Mouse (Mus musculus): ENCODE measurements around the gene Has1. TPM values are rescaled to one million over a fixed set of nuclear protein-coding genes. Genes with fewer than 3 reads are reported as not detected.

Gene Has1
- polyA plus RNA-seq (2015; fragmentation: Nextera tagmentation; extraction: Ambion mirVana) = 1.3 and 1.6 TPM in 2 replicates

GRCm38 (mm10) chr17:17855064-17855838, at the start of gene Has1:
Has1 (minus strand) TSS chr17:17855205.
- no peak within 1 kb of the TSS for H3K4me3 ChIP-seq
- H3K27ac ChIP-seq = no peak within 1 kb of the TSS
- H3K36me3 ChIP-seq = no peaks in the 10 kb centered on the region
- H3K9ac ChIP-seq = no peak within 1 kb of the TSS
- H3K9me3 ChIP-seq = no peaks in the 10 kb centered on the region
- H3K27me3 ChIP-seq = peaks cover 3% of the 10 kb centered on the region
- peak within 1 kb of the TSS; percentile 31; the same call in 1 of the 2 replicates for H3K4me2 ChIP-seq
- ATAC-seq (ENCODE audit: insufficient number of reproducible peaks, insufficient read depth, low FRiP score, low TSS enrichment, low read depth) = 0 out of 2 replicates have a peak, but pooled peaks have one; percentile 21
- 14% methylated on average over 8 of the region's 8 CpGs for WGBS
- peaks cover 21% of the 10 kb centered on the region for H3K4me1 ChIP-seq

- WGBS = 87% methylated on average over 1 of the region's 1 CpGs
- Histone ChIP-seq H3K9me3 (no peaks in the 10 kb centered on the region), H3K27me3 (no peaks in the 10 kb centered on the region), H3K27ac (no peak overlapping the region), H3K4me3 (no peak overlapping the region), H3K4me1 (no peaks in the 10 kb centered on the region), H3K9ac (no peak overlapping the region), H3K36me3 (no peaks in the 10 kb centered on the region), H3K4me2 (no peak overlapping the region)
- no peak for ATAC-seq (ENCODE audit: insufficient number of reproducible peaks, insufficient read depth, low FRiP score, low TSS enrichment, low read depth)
Observed at GRCm38 (mm10) chr17:17900768-17901167, 45.8 kb upstream of the Has1 start.

- Histone ChIP-seq H3K4me2 (no peak overlapping the region), H3K4me3 (no peak overlapping the region), H3K9me3 (no peaks in the 10 kb centered on the region), H3K4me1 (no peaks in the 10 kb centered on the region), H3K27me3 (no peaks in the 10 kb centered on the region), H3K9ac (no peak overlapping the region), H3K36me3 (no peaks in the 10 kb centered on the region), H3K27ac (no peak overlapping the region)
- 77% methylated on average over 2 of the region's 2 CpGs for WGBS
- ATAC-seq (ENCODE audit: insufficient number of reproducible peaks, insufficient read depth, low FRiP score, low TSS enrichment, low read depth) = no peak
Observed at GRCm38 (mm10) chr17:17899268-17899667, 44.3 kb upstream of the Has1 start.

- H3K9me3 ChIP-seq = no peaks in the 10 kb centered on the region
- 4% methylated on average over 4 of the region's 4 CpGs for WGBS
- no peaks in the 10 kb centered on the region for H3K36me3 ChIP-seq
- no peak overlapping the region for H3K27ac ChIP-seq
- no peaks in the 10 kb centered on the region for H3K4me1 ChIP-seq
- no peak overlapping the region for H3K9ac ChIP-seq
- no peak overlapping the region for H3K4me2 ChIP-seq
- no peak overlapping the region for H3K4me3 ChIP-seq
- no peaks in the 10 kb centered on the region for H3K27me3 ChIP-seq
- no peak for ATAC-seq (ENCODE audit: insufficient number of reproducible peaks, insufficient read depth, low FRiP score, low TSS enrichment, low read depth)
Observed at GRCm38 (mm10) chr17:17896039-17896438, 41.0 kb upstream of the Has1 start.

GRCm38 (mm10) chr17:17889732-17890425, 34.9 kb upstream of the Has1 start:
- H3K4me3 ChIP-seq = no peak overlapping the region
- no peaks in the 10 kb centered on the region for H3K9me3 ChIP-seq
- H3K4me1 ChIP-seq = no peaks in the 10 kb centered on the region
- no peak for ATAC-seq (ENCODE audit: insufficient number of reproducible peaks, insufficient read depth, low FRiP score, low TSS enrichment, low read depth)
- no peak overlapping the region for H3K27ac ChIP-seq
- no peaks in the 10 kb centered on the region for H3K36me3 ChIP-seq
- H3K4me2 ChIP-seq = no peak overlapping the region
- WGBS = 71% methylated on average over 2 of the region's 2 CpGs
- H3K9ac ChIP-seq = no peak overlapping the region
- no peaks in the 10 kb centered on the region for H3K27me3 ChIP-seq

GRCm38 (mm10) chr17:17887774-17888248, 32.8 kb upstream of the Has1 start, which contains the start of the genes Fpr2 and Fpr3:
Fpr2 (plus strand) TSS chr17:17887824.
Fpr3 (plus strand) TSS chr17:17887852.
- Histone ChIP-seq H3K27me3 (no peaks in the 10 kb centered on the region), H3K9ac (no peak within 1 kb of the TSS), H3K36me3 (no peaks in the 10 kb centered on the region), H3K9me3 (no peaks in the 10 kb centered on the region), H3K4me1 (no peaks in the 10 kb centered on the region), H3K4me3 (no peak within 1 kb of the TSS), H3K27ac (no peak within 1 kb of the TSS), H3K4me2 (no peak within 1 kb of the TSS)
- WGBS = 53% methylated on average over 1 of the region's 1 CpGs
- no peak for ATAC-seq (ENCODE audit: insufficient number of reproducible peaks, insufficient read depth, low FRiP score, low TSS enrichment, low read depth)

- Histone ChIP-seq H3K9ac (no peak within 1 kb of the TSS), H3K4me2 (no peak within 1 kb of the TSS), H3K9me3 (no peaks in the 10 kb centered on the region), H3K27me3 (no peaks in the 10 kb centered on the region), H3K27ac (no peak within 1 kb of the TSS), H3K4me3 (no peak within 1 kb of the TSS), H3K36me3 (no peaks in the 10 kb centered on the region), H3K4me1 (no peaks in the 10 kb centered on the region)
- no peak for ATAC-seq (ENCODE audit: insufficient number of reproducible peaks, insufficient read depth, low FRiP score, low TSS enrichment, low read depth)
- 53% methylated on average over 1 of the region's 1 CpGs for WGBS
Observed at GRCm38 (mm10) chr17:17883840-17884239, 28.8 kb upstream of the Has1 start, which contains the start of gene Fpr1. Fpr1 (minus strand) TSS chr17:17883940.

GRCm38 (mm10) chr17:17882672-17883071, 27.7 kb upstream of the Has1 start:
- H3K27me3 ChIP-seq = no peaks in the 10 kb centered on the region
- no peak overlapping the region for H3K4me3 ChIP-seq
- no peak overlapping the region for H3K4me2 ChIP-seq
- H3K36me3 ChIP-seq = no peaks in the 10 kb centered on the region
- no peak overlapping the region for H3K9ac ChIP-seq
- H3K4me1 ChIP-seq = no peaks in the 10 kb centered on the region
- WGBS = 80% methylated on average over 3 of the region's 3 CpGs
- ATAC-seq (ENCODE audit: insufficient number of reproducible peaks, insufficient read depth, low FRiP score, low TSS enrichment, low read depth) = no peak
- H3K9me3 ChIP-seq = no peaks in the 10 kb centered on the region
- no peak overlapping the region for H3K27ac ChIP-seq

- Histone ChIP-seq H3K27me3 (no peaks in the 10 kb centered on the region), H3K36me3 (no peaks in the 10 kb centered on the region), H3K9ac (no peak overlapping the region), H3K4me1 (no peaks in the 10 kb centered on the region), H3K4me2 (no peak overlapping the region), H3K9me3 (no peaks in the 10 kb centered on the region), H3K27ac (no peak overlapping the region), H3K4me3 (no peak overlapping the region)
- 82% methylated on average over 1 of the region's 1 CpGs for WGBS
- no peak for ATAC-seq (ENCODE audit: insufficient number of reproducible peaks, insufficient read depth, low FRiP score, low TSS enrichment, low read depth)
Observed at GRCm38 (mm10) chr17:17879347-17879746, 24.3 kb upstream of the Has1 start.

GRCm38 (mm10) chr17:17871697-17872096, 16.7 kb upstream of the Has1 start:
- no peaks in the 10 kb centered on the region; the same call in 1 of the 2 replicates for H3K9me3 ChIP-seq
- no peaks in the 10 kb centered on the region for H3K27me3 ChIP-seq
- no peaks in the 10 kb centered on the region for H3K36me3 ChIP-seq
- ATAC-seq (ENCODE audit: insufficient number of reproducible peaks, insufficient read depth, low FRiP score, low TSS enrichment, low read depth) = no peak
- no peak overlapping the region for H3K9ac ChIP-seq
- no peak overlapping the region for H3K27ac ChIP-seq
- H3K4me1 ChIP-seq = no peaks in the 10 kb centered on the region
- 98% methylated on average over 2 of the region's 2 CpGs for WGBS
- no peak overlapping the region for H3K4me3 ChIP-seq
- H3K4me2 ChIP-seq = no peak overlapping the region

GRCm38 (mm10) chr17:17870892-17871550, 16.0 kb upstream of the Has1 start:
- H3K36me3 ChIP-seq = no peaks in the 10 kb centered on the region
- H3K9ac ChIP-seq = no peak overlapping the region
- ATAC-seq (ENCODE audit: insufficient number of reproducible peaks, insufficient read depth, low FRiP score, low TSS enrichment, low read depth) = no peak
- no peak overlapping the region for H3K4me2 ChIP-seq
- H3K27ac ChIP-seq = no peak overlapping the region
- WGBS = 77% methylated on average over 2 of the region's 2 CpGs
- H3K27me3 ChIP-seq = no peaks in the 10 kb centered on the region
- no peaks in the 10 kb centered on the region for H3K4me1 ChIP-seq
- no peaks in the 10 kb centered on the region; the same call in 1 of the 2 replicates for H3K9me3 ChIP-seq
- no peak overlapping the region for H3K4me3 ChIP-seq
